Mouse (Mus musculus): ENCODE measurements around the gene Adamts17.

DNA sequence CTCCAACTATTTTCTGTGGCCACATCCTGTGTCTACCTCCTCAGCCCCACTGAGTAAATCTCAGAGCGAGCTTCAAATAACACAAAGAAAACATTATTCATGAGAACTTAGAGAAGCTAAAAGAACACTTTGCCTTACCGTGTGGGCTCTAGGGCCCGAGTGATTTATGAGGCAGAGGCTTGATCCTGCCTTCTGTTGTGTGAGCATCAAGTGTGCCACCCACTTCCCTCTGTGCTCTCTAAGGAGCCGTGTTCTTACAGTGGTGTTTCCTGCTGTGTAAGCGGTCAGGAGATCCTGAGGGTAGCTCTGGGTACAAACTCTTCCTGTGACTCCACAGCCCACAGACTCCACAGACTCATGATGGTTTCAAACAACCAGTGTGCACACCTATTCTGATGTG is 35.7 kb upstream of the Adamts17 start:
- TF ChIP-seq POLR2A (IDR thresholded peaks at IDR 0.05; ENCODE audit: control insufficient read depth, extremely low read depth, insufficient read depth, low read length, poor library complexity) (no peak), CTCF (IDR thresholded peaks at IDR 0.05; ENCODE audit: borderline replicate concordance, control insufficient read depth, extremely low read depth, insufficient read depth, low read length, poor library complexity) (no peak)
